In the genomic region with DNA sequence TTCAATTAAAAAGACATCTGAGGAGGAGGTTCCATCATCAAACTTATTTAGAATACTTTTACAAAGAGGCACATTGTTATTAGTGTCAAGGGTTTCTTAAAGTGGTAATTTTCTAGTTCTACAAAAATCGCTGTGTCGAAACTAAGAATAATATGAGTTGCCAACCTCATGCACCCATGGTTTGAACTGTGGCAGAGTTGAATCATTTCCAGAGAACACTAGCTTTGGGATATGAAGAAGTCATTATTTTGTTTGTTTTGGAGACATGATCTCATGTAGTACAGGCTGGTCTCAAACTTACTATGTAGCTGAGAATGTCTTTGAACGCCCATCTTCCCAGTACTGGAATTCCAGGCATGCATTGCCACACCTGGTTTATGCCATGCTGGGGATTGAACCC, we compare ENCODE assay signal across 20 mouse cellular contexts.
DNase-seq lines count a peak whose midpoint lies in the region; ATAC-seq lines count a peak whose summit lies in the region.
"Had no signal": no experiment of that assay in that cellular context is flagged by ENCODE, and none has a peak within 500 bp of the region (broad histone marks: within the 10 kb centered on the region; RNA-seq: fewer than 3 reads in every experiment).

No protein-coding gene starts in this region.

- H3K27me3 ChIP-seq in midbrain, embryonic 14.5 days (ENCODE audit: control insufficient read depth, insufficient read depth, low read length), result no peaks in the 10 kb centered on the region
- H3K27me3 ChIP-seq: embryonic facial prominence, embryonic 13.5 days; embryonic facial prominence, embryonic 15.5 days; forebrain, embryonic 13.5 days had no signal

- no peak overlapping the region for H3K9ac ChIP-seq in midbrain, embryonic 14.5 days (replicated peaks; ENCODE audit: low read length)
- H3K9ac ChIP-seq: embryonic facial prominence, embryonic 13.5 days; embryonic facial prominence, embryonic 15.5 days; forebrain, embryonic 13.5 days had no signal

- peak; percentile 73 for DNase-seq in adipocyte (ENCODE audit: low spot score)
- peak; percentile 14 for DNase-seq in gonadal fat pad, adult 2 months (ENCODE audit: low read depth)
- DNase-seq in heart, adult 11 months, result no peak
- DNase-seq in midbrain, embryonic 14.5 days, result no peak
- DNase-seq: adrenal gland, adult 8-10 months; adrenal gland, postnatal 14 days; adrenal gland, postnatal 36 days; cerebellum, adult 11 months; cerebellum, adult 18-20 months; cerebellum, adult 8-10 months; cerebellum, adult 9-11 months; cerebellum, postnatal 14 days; cerebellum, postnatal 36 days; embryo, embryonic 11 days had no signal

- H3K9me3 ChIP-seq in midbrain, embryonic 14.5 days (ENCODE audit: control insufficient read depth, low read length), result no peaks in the 10 kb centered on the region
- H3K9me3 ChIP-seq: embryonic facial prominence, embryonic 13.5 days; embryonic facial prominence, embryonic 15.5 days; forebrain, embryonic 13.5 days had no signal

- ATAC-seq in midbrain, embryonic 14.5 days (ENCODE audit: low FRiP score, low TSS enrichment), result no peak
- ATAC-seq: forebrain, embryonic 13.5 days; forebrain, embryonic 16.5 days had no signal

- WGBS in midbrain, embryonic 14.5 days, result 94% methylated on average over 3 of the region's 3 CpGs

- H3K4me1 ChIP-seq in brown adipose tissue, adult 24 weeks (ENCODE audit: control insufficient read depth, insufficient read depth, insufficient read length, low read length), result peaks cover 39% of the 10 kb centered on the region
- no peaks in the 10 kb centered on the region for H3K4me1 ChIP-seq in midbrain, embryonic 14.5 days (ENCODE audit: control insufficient read depth, insufficient read depth, low read length)
- H3K4me1 ChIP-seq: embryonic facial prominence, embryonic 13.5 days; embryonic facial prominence, embryonic 15.5 days; forebrain, embryonic 13.5 days had no signal

- H3K4me2 ChIP-seq in midbrain, embryonic 14.5 days (ENCODE audit: low read length), result no peak overlapping the region
- H3K4me2 ChIP-seq: embryonic facial prominence, embryonic 13.5 days; embryonic facial prominence, embryonic 15.5 days; forebrain, embryonic 13.5 days had no signal

- no peak overlapping the region for H3K4me3 ChIP-seq in brown adipose tissue, adult 24 weeks (ENCODE audit: insufficient read depth, low read depth, low read length)
- H3K4me3 ChIP-seq in midbrain, embryonic 14.5 days (replicated peaks; ENCODE audit: low read depth, low read length), result no peak overlapping the region
- H3K4me3 ChIP-seq: embryonic facial prominence, embryonic 13.5 days; embryonic facial prominence, embryonic 15.5 days; erythroblast, embryonic 14.5 days; forebrain, embryonic 13.5 days had no signal

- H3K36me3 ChIP-seq in midbrain, embryonic 14.5 days (ENCODE audit: control insufficient read depth, insufficient read depth, low read length), result peaks cover 11% of the 10 kb centered on the region

- peak overlapping the region; percentile 86 for H3K27ac ChIP-seq in brown adipose tissue, adult 24 weeks (replicated peaks; ENCODE audit: low read depth, low read length)
- H3K27ac ChIP-seq in midbrain, embryonic 14.5 days (replicated peaks; ENCODE audit: low read depth, low read length), result no peak overlapping the region
- H3K27ac ChIP-seq: embryonic facial prominence, embryonic 13.5 days; embryonic facial prominence, embryonic 15.5 days; forebrain, embryonic 13.5 days had no signal

Comparison
In these comparisons a context has a peak if more than half of its experiments do, and no peak if none do; other contexts are left out.
1. DNase-seq: peak in adipocyte (single experiment) and gonadal fat pad, adult 2 months (single experiment); none in heart, adult 11 months (single experiment) and midbrain, embryonic 14.5 days (single experiment).